Mouse (Mus musculus): ENCODE results near the gene Eea1. TPM values are rescaled to one million over a fixed set of nuclear protein-coding genes. Genes with fewer than 3 reads are reported as not detected.
"Not testable (repeated sequence)": the region's sequence is repeated elsewhere in the genome, so short reads cannot be mapped to it uniquely, and the experiment has no call there.

The Eea1 gene
- total RNA-seq (2021), result 10 to 100 TPM; 34.3 to 37.1 TPM

- DNase-seq, result peak; percentile 93 to 94
- intact Hi-C loops (cut with DNase I), result no loop called here
Measured at GRCm38 (mm10) chr10:95940046-95940900, at the start of gene Eea1. Eea1 (plus strand) TSS chr10:95940650.

- no peak for DNase-seq
- intact Hi-C loops (cut with DNase I), result loop anchor here (10.0 kb wide), 1 partner anchor 897 kb away; no protein-coding TSS in a partner anchor
Measured at GRCm38 (mm10) chr10:95891214-95891960, 49.1 kb upstream of the Eea1 start.

- intact Hi-C loops (cut with DNase I), result loop anchor here (10.0 kb wide), 1 partner anchor 897 kb away; no protein-coding TSS in a partner anchor
- DNase-seq, result no peak
Measured at GRCm38 (mm10) chr10:95892132-95892531, 48.3 kb upstream of the Eea1 start.

- intact Hi-C loops (cut with DNase I), result loop anchor here (10.0 kb wide), 1 partner anchor 899 kb away; no protein-coding TSS in a partner anchor
- DNase-seq, result no peak
Measured at GRCm38 (mm10) chr10:95893291-95893932, 47.0 kb upstream of the Eea1 start.

- DNase-seq, result no peak
- intact Hi-C loops (cut with DNase I), result loop anchor here (1.0 to 10.0 kb wide), 4 partner anchors 35 to 899 kb away; no protein-coding TSS in a partner anchor
Measured at GRCm38 (mm10) chr10:95894036-95894855, 46.2 kb upstream of the Eea1 start.

GRCm38 (mm10) chr10:95894856-95895386 is 45.5 kb upstream of the Eea1 start:
- intact Hi-C loops (cut with DNase I), result loop anchor here (1.0 to 10.0 kb wide), 4 partner anchors 36 to 900 kb away; no protein-coding TSS in a partner anchor
- DNase-seq, result peak; percentile 80 to 82

- intact Hi-C loops (cut with DNase I), result loop anchor here (1.0 to 10.0 kb wide), 2 partner anchors 135 to 904 kb away; no protein-coding TSS in a partner anchor
- peak; percentile 53 to 57 for DNase-seq
Measured at GRCm38 (mm10) chr10:95898471-95899154, 41.8 kb upstream of the Eea1 start.

- DNase-seq, result no peak
- intact Hi-C loops (cut with DNase I), result no loop called here
Measured at GRCm38 (mm10) chr10:95904668-95905067, 35.8 kb upstream of the Eea1 start.

- DNase-seq, result no peak
- intact Hi-C loops (cut with DNase I), result no loop called here
Measured at GRCm38 (mm10) chr10:95909246-95909909, 31.1 kb upstream of the Eea1 start.

- no peak for DNase-seq
- intact Hi-C loops (cut with DNase I), result no loop called here
Measured at GRCm38 (mm10) chr10:95911016-95911415, 29.4 kb upstream of the Eea1 start.

GRCm38 (mm10) chr10:95914434-95915174 is 25.8 kb upstream of the Eea1 start:
- intact Hi-C loops (cut with DNase I), result no loop called here
- DNase-seq, result no peak

- intact Hi-C loops (cut with DNase I), result no loop called here
- no peak for DNase-seq
Measured at GRCm38 (mm10) chr10:95918716-95919115, 21.7 kb upstream of the Eea1 start.

GRCm38 (mm10) chr10:95923263-95924217 is 16.9 kb upstream of the Eea1 start:
- intact Hi-C loops (cut with DNase I), result loop anchor here (10.0 kb wide), 1 partner anchor 1411 kb away; no protein-coding TSS in a partner anchor
- DNase-seq, result no peak

GRCm38 (mm10) chr10:95933631-95934030 is 6.8 kb upstream of the Eea1 start:
- DNase-seq; intact Hi-C loops (cut with DNase I): not testable (repeated sequence)

- no peak for DNase-seq
- intact Hi-C loops (cut with DNase I), result no loop called here
Measured at GRCm38 (mm10) chr10:95940901-95941767, 684 bp downstream of the Eea1 start.

Measured in heart, postnatal 10 days (tissue).